Mouse (Mus musculus): ENCODE results near the gene Vmn2r96.
"Not testable (repeated sequence)": the region's sequence is repeated elsewhere in the genome, so short reads cannot be mapped to it uniquely, and the experiment has no call there.

Vmn2r96 gene

GRCm38 (mm10) chr17:18572851-18573250 lies at the start of gene Vmn2r96:
Gene Vmn2r96 (plus strand): TSS chr17:18573151.
- DNase-seq, result not testable (repeated sequence)

GRCm38 (mm10) chr17:18523371-18523770 lies 49.6 kb upstream of the Vmn2r96 start:
- no peak for DNase-seq

- DNase-seq, result no peak
These were observed 49.0 kb upstream of the Vmn2r96 start for GRCm38 (mm10) chr17:18523991-18524390.

- DNase-seq, result peak; percentile 3
These were observed 14.5 kb upstream of the Vmn2r96 start for GRCm38 (mm10) chr17:18558212-18559158.

GRCm38 (mm10) chr17:18566186-18566585 lies 6.8 kb upstream of the Vmn2r96 start:
- not testable (repeated sequence) for DNase-seq

GRCm38 (mm10) chr17:18615151-18615550 lies 42.2 kb downstream of the Vmn2r96 start:
- DNase-seq, result not testable (repeated sequence)

- DNase-seq, result no peak
These were observed 53.6 kb downstream of the Vmn2r96 start for GRCm38 (mm10) chr17:18626532-18626931.
